Mouse (Mus musculus) regulatory T cell (primary cell): ENCODE data around the gene Rnf207.

Experiments
- in situ Hi-C: fragments of 300-600 bp; cut with MboI, MseI; formaldehyde crosslinking; loops from one replicate; pipeline ENCODE4 v1.15.1; 2025; ENCODE audit warnings: high pct_unique_total_duplicates

Gene Rnf207

GRCm38 (mm10) chr4:152296371-152296770 lies 22.4 kb downstream of the Rnf207 start:
- in situ Hi-C loops: no loop called here

GRCm38 (mm10) chr4:152295916-152296315 lies 22.9 kb downstream of the Rnf207 start:
- in situ Hi-C loops: no loop called here

GRCm38 (mm10) chr4:152294188-152294929 lies 24.4 kb downstream of the Rnf207 start:
- in situ Hi-C loops: no loop called here

GRCm38 (mm10) chr4:152292102-152292765 lies 26.6 kb downstream of the Rnf207 start:
- in situ Hi-C loops: no loop called here

- in situ Hi-C loops: no loop called here
These were observed 27.2 kb downstream of the Rnf207 start, which contains the start of gene Hes3 for GRCm38 (mm10) chr4:152291562-152291961. TSS of gene Hes3 (minus strand) at chr4:152291662.

GRCm38 (mm10) chr4:152290991-152291390 lies 27.8 kb downstream of the Rnf207 start:
- in situ Hi-C loops: no loop called here

GRCm38 (mm10) chr4:152290385-152290784 lies 28.4 kb downstream of the Rnf207 start:
- in situ Hi-C loops: no loop called here

- in situ Hi-C loops: loop anchor here (5.0 to 10.0 kb wide), 2 partner anchors 116 to 1186 kb away; no protein-coding TSS in a partner anchor
These were observed 30.3 kb downstream of the Rnf207 start for GRCm38 (mm10) chr4:152288398-152288945.

- in situ Hi-C loops: loop anchor here (5.0 to 10.0 kb wide), 2 partner anchors 115 to 1187 kb away; no protein-coding TSS in a partner anchor
These were observed 31.3 kb downstream of the Rnf207 start for GRCm38 (mm10) chr4:152287317-152288120.

- in situ Hi-C loops: loop anchor here (5.0 to 10.0 kb wide), 2 partner anchors 115 to 1188 kb away; no protein-coding TSS in a partner anchor
These were observed 31.9 kb downstream of the Rnf207 start for GRCm38 (mm10) chr4:152286887-152287286.

- in situ Hi-C loops: loop anchor here (5.0 to 10.0 kb wide), 2 partner anchors 114 to 1189 kb away; no protein-coding TSS in a partner anchor
These were observed 32.6 kb downstream of the Rnf207 start for GRCm38 (mm10) chr4:152286183-152286582.

GRCm38 (mm10) chr4:152285505-152285904 lies 33.3 kb downstream of the Rnf207 start:
- in situ Hi-C loops: loop anchor here (5.0 to 10.0 kb wide), 2 partner anchors 113 to 1189 kb away; no protein-coding TSS in a partner anchor

- in situ Hi-C loops: loop anchor here (5.0 to 10.0 kb wide), 2 partner anchors 66 to 1191 kb away; no protein-coding TSS in a partner anchor
These were observed 35.4 kb downstream of the Rnf207 start for GRCm38 (mm10) chr4:152283186-152283950.

- in situ Hi-C loops: loop anchor here (5.0 to 10.0 kb wide), 2 partner anchors 65 to 1192 kb away; no protein-coding TSS in a partner anchor
These were observed 36.1 kb downstream of the Rnf207 start for GRCm38 (mm10) chr4:152282721-152283120.

GRCm38 (mm10) chr4:152281601-152282000 lies 37.2 kb downstream of the Rnf207 start:
- in situ Hi-C loops: loop anchor here (5.0 to 10.0 kb wide), 2 partner anchors 64 to 1193 kb away; no protein-coding TSS in a partner anchor

GRCm38 (mm10) chr4:152278986-152279385 lies 39.8 kb downstream of the Rnf207 start:
- in situ Hi-C loops: no loop called here

- in situ Hi-C loops: no loop called here
These were observed 40.9 kb downstream of the Rnf207 start for GRCm38 (mm10) chr4:152277916-152278315.

GRCm38 (mm10) chr4:152276389-152277347 lies 42.1 kb downstream of the Rnf207 start:
- in situ Hi-C loops: no loop called here

GRCm38 (mm10) chr4:152274681-152275131 lies 44.1 kb downstream of the Rnf207 start:
- in situ Hi-C loops: no loop called here
